Mouse (Mus musculus) heart, embryonic 14.5 days (tissue): ENCODE results near the gene Mthfd1l. TPM values are rescaled to one million over a fixed set of nuclear protein-coding genes. Genes with fewer than 3 reads are reported as not detected.

Experiments
- ATAC-seq: fragments of 200-750 bp; cut with Nextera tagmentation; 2 replicates; pipeline ENCODE4 v1.8.0; 2017; ENCODE audit warnings: low read depth, moderate TSS enrichment; ENCODE audit not compliant: insufficient number of reproducible peaks, insufficient read depth, low FRiP score
- H3K27ac ChIP-seq, 2 experiments: fragments of 200-500 bp in 1 of 2; fragments of 300-500 bp in 1 of 2; sonication (generic) in 1 of 2; replicated peaks in 1 of 2; 2 replicates each; pipeline ENCODE4 v1.5.1; 2012 to 2014; ENCODE audit warnings: low read depth in 2 of 2, low read length in 2 of 2, control low read depth in 1 of 2, mild to moderate bottlenecking in 1 of 2, mixed read lengths in 1 of 2; ENCODE audit not compliant: control insufficient read depth in 1 of 2, insufficient read depth in 1 of 2
- H3K27me3 ChIP-seq: fragments of 300-500 bp; sonication (generic); 2 replicates; pipeline ENCODE4 v1.6.1; 2014; ENCODE audit warnings: mild to moderate bottlenecking, low read length, control low read depth; ENCODE audit not compliant: control insufficient read depth, insufficient read depth
- H3K36me3 ChIP-seq: fragments of 300-500 bp; sonication (generic); 2 replicates; pipeline ENCODE4 v1.6.1; 2014; ENCODE audit warnings: mild to moderate bottlenecking, control low read depth, low read length, mixed read lengths; ENCODE audit not compliant: control insufficient read depth, insufficient read depth
- H3K4me1 ChIP-seq, 2 experiments: fragments of 200-500 bp in 1 of 2; fragments of 300-500 bp in 1 of 2; sonication (generic) in 1 of 2; 2 replicates each; pipeline ENCODE4 v1.6.1; 2012 to 2014; ENCODE audit warnings: low read length in 2 of 2, control low read depth in 1 of 2, mixed read lengths in 1 of 2; ENCODE audit not compliant: control insufficient read depth in 2 of 2, insufficient read depth in 2 of 2
- H3K4me2 ChIP-seq: fragments of 300-500 bp; sonication (generic); 2 replicates; pipeline ENCODE4 v1.6.1; 2014; ENCODE audit warnings: mild to moderate bottlenecking, low read length
- H3K4me3 ChIP-seq, 2 experiments: fragments of 200-500 bp in 1 of 2; fragments of 300-500 bp in 1 of 2; sonication (generic) in 1 of 2; 2 replicates each; pipeline ENCODE4 v1.5.1; 2012 to 2014; ENCODE audit warnings: low read length in 2 of 2, mild to moderate bottlenecking in 2 of 2, control low read depth in 1 of 2, low read depth in 1 of 2, moderate library complexity in 1 of 2; ENCODE audit not compliant: control insufficient read depth in 1 of 2, insufficient read depth in 1 of 2
- H3K9ac ChIP-seq: fragments of 300-500 bp; sonication (generic); 2 replicates; pipeline ENCODE4 v1.6.1; 2014; ENCODE audit warnings: mild to moderate bottlenecking, low read length
- H3K9me3 ChIP-seq: fragments of 300-500 bp; sonication (generic); 2 replicates; pipeline ENCODE4 v1.6.1; 2016; ENCODE audit warnings: low read length, control low read depth; ENCODE audit not compliant: control insufficient read depth
- WGBS: fragments of 180-500 bp; shearing (Covaris S2); extraction: QIAGEN DNeasy Blood & Tissue Kit; methylation state at CpG from one replicate; pipeline ENCODE4 v1.1.7; 2014; 5-methylcytosine and 5-hydroxymethylcytosine counted together
- polyA plus RNA-seq: library from polyadenylated mRNA; unstranded; fragments of >200 nt; fragmentation: Nextera tagmentation; extraction: Ambion mirVana; gene quantifications from 2 replicates; pipeline ENCODE4 v1.2.1, GENCODE M21; 2014

Gene Mthfd1l
- polyA plus RNA-seq, 1 experiment from 2014 or later: 8.8 TPM

DNA sequence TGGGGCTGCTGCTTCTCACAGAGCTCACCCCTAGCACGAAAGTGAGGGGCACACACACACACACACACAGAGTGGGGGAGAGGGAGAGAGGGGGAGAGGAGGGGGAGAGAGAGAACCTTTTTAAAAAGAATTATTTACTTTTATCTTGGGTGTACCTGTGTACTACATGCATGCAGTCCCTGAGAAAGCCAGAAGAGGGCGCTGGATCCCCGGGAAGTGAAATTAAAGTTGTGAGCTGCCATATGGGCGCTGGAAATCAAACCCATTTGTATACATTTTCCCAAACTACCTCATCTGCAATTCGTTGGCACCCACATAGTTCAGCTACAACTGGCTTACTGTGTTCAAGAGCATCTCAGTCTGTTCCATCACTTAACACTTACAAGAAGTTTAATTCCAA lies 14.3 kb upstream of the Mthfd1l start:
- Histone ChIP-seq H3K36me3 (peaks cover 32% of the 10 kb centered on the region), H3K27me3 (no peaks in the 10 kb centered on the region), H3K27ac (no peak overlapping the region), H3K4me1 (peaks cover 2 to 8% of the 10 kb centered on the region in 2 experiments; a peak in 3 of 4 replicates), H3K9me3 (no peaks in the 10 kb centered on the region), H3K9ac (no peak overlapping the region), H3K4me2 (no peak overlapping the region), H3K4me3 (no peak overlapping the region)
- WGBS: 66% methylated on average over 5 of the region's 5 CpGs
- no peak for ATAC-seq

DNA sequence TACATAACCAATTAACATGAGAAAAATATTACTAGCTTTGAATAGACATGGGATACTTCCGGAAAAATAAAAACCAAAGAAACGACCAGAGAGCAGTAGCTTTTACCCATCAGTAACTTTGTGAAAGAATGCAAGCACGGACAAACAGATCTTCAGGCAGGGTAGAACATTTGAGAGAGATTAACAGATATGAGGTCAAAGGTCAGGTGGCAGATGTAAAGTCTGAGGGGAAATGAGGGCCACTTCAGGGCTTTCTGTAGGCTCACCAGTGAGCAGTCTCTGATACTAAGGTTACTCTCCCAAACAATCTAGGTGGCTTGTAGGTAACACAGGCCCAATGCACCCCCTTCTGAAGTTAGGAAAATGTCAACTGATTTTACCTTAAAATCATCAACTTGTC lies 3.9 kb upstream of the Mthfd1l start:
- no peaks in the 10 kb centered on the region for H3K9me3 ChIP-seq
- H3K9ac ChIP-seq: no peak overlapping the region
- no peak overlapping the region for H3K4me2 ChIP-seq
- no peak for ATAC-seq
- no peak overlapping the region for H3K27ac ChIP-seq
- no peak overlapping the region for H3K4me3 ChIP-seq
- peaks cover 0 to 6% of the 10 kb centered on the region in 2 experiments; a peak in 2 of 4 replicates for H3K4me1 ChIP-seq
- WGBS: 78% methylated on average over 3 of the region's 3 CpGs
- peaks cover 20% of the 10 kb centered on the region; the same call in 1 of the 2 replicates for H3K36me3 ChIP-seq
- no peaks in the 10 kb centered on the region for H3K27me3 ChIP-seq

DNA sequence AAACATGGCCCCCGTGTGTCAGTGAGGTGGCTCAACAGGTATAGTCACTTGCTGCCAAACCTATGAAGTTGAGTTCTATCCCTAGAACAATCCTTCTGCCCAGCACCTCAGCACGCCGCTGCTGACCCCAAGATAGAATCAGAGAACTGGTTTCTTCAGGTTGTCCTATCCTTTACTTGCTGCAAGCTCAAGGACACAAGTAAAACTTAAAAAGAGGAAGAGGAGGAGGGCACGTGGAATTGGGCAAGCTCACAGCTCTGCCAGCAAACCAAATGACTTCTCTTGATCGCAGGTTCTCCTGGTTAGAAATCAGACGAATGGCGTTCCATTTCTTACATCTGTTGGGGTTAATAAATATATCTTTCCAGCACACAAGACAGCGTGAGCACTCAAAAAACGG lies 681 bp upstream of the Mthfd1l start:
- Histone ChIP-seq H3K27ac (peak overlapping the region in 1 of 2 experiments; percentile 95; a peak in 1 of 4 replicates), H3K9ac (peak overlapping the region; percentile 89), H3K27me3 (no peaks in the 10 kb centered on the region), H3K4me1 (peaks cover 2 to 25% of the 10 kb centered on the region in 2 experiments; a peak in 3 of 4 replicates), H3K4me2 (peak overlapping the region; percentile 95), H3K36me3 (no peaks in the 10 kb centered on the region), H3K9me3 (no peaks in the 10 kb centered on the region), H3K4me3 (peak overlapping the region in 1 of 2 experiments; percentile 80; a peak in 1 of 4 replicates)
- 88% methylated on average over 9 of the region's 9 CpGs for WGBS
- no peak for ATAC-seq

- Histone ChIP-seq H3K9me3 (no peaks in the 10 kb centered on the region), H3K4me1 (peaks cover 2 to 25% of the 10 kb centered on the region in 2 experiments; a peak in 3 of 4 replicates), H3K4me3 (peak overlapping the region; percentile 78 to 80), H3K27me3 (no peaks in the 10 kb centered on the region), H3K9ac (peak overlapping the region; percentile 89), H3K4me2 (peak overlapping the region; percentile 95), H3K36me3 (no peaks in the 10 kb centered on the region), H3K27ac (peak overlapping the region; percentile 94 to 95)
- under 1% methylated on average over 39 of the region's 39 CpGs for WGBS
- peak; percentile 91 for ATAC-seq
Observed at GRCm38 (mm10) chr10:3973589-3974070, 712 bp downstream of the Mthfd1l start.

DNA sequence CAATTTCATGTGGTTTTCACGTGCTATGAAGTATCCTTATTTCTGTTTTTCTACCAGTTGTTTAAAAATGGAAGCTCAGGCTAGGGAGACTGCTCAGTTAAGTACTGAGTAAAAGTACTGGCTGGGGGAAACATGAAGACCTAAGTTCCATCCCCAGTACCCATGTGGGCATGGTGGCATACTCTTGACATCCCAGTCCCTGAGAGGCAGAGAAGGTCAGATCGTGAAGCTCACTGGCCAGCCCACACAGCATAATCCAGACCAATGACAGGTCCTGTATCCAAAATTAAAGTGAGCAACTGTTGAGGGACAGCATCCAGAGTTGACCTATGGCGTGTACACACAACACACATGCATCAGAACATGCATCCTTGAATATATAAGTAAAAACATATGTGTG lies 1.5 kb downstream of the Mthfd1l start:
- H3K4me3 ChIP-seq: peak overlapping the region in 1 of 2 experiments; percentile 80; a peak in 2 of 4 replicates
- 72% methylated on average over 3 of the region's 3 CpGs for WGBS
- peak overlapping the region; percentile 95 for H3K4me2 ChIP-seq
- H3K27me3 ChIP-seq: no peaks in the 10 kb centered on the region
- H3K27ac ChIP-seq: 0 out of 4 replicates have a peak overlapping the region, but pooled peaks of 1 of the 2 experiments have one; percentile 41
- peaks cover 2 to 25% of the 10 kb centered on the region in 2 experiments; a peak in 3 of 4 replicates for H3K4me1 ChIP-seq
- peak overlapping the region; percentile 89; the same call in 1 of the 2 replicates for H3K9ac ChIP-seq
- H3K36me3 ChIP-seq: peaks cover 6% of the 10 kb centered on the region
- no peak for ATAC-seq
- no peaks in the 10 kb centered on the region for H3K9me3 ChIP-seq

DNA sequence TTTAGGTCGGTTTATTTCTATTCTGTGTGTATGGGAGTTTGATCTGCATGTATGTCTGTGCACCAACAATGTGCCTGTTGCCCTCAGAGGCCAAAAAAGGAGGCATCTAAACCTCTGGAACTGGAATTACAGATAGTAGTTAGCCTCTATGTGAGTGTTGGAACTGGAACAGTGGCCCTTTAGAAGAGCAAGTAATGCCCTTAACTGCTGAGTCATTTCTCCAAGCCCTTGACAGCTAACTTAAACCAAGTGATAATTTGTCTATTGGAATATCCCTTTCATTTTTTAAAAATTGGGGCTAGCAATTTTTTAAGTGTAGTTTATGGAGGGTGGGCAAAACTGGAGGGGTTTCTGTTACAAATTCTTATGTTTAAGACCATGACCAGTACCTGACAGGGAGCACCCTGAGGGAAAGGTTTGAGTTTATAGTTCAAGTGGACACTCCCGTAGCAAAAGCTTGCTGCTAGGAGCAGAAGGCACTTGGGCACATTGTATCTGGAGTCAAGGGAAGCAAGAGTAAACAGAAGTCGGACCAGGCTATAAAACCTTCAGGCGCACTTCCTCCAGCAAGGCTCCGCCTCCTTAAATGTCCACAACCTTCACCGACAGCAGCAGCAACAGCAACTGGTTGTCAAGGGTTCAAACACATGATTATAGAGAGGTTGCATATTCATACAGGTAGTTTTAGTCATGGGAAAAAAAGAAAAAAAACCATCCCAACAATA lies 3.1 kb downstream of the Mthfd1l start:
- H3K27ac ChIP-seq: no peak overlapping the region
- H3K9ac ChIP-seq: no peak overlapping the region
- 75% methylated on average over 6 of the region's 6 CpGs for WGBS
- peaks cover 2 to 25% of the 10 kb centered on the region in 2 experiments; a peak in 3 of 4 replicates for H3K4me1 ChIP-seq
- H3K4me3 ChIP-seq: no peak overlapping the region
- H3K36me3 ChIP-seq: peaks cover 22% of the 10 kb centered on the region
- H3K9me3 ChIP-seq: no peaks in the 10 kb centered on the region
- no peak overlapping the region for H3K4me2 ChIP-seq
- ATAC-seq: no peak
- H3K27me3 ChIP-seq: no peaks in the 10 kb centered on the region

GRCm38 (mm10) chr10:3976623-3977010 lies 3.7 kb downstream of the Mthfd1l start:
- no peak overlapping the region for H3K9ac ChIP-seq
- ATAC-seq: no peak
- H3K4me1 ChIP-seq: peaks cover 2 to 25% of the 10 kb centered on the region in 2 experiments; a peak in 3 of 4 replicates
- H3K9me3 ChIP-seq: no peaks in the 10 kb centered on the region
- no peak overlapping the region for H3K4me3 ChIP-seq
- no peak overlapping the region for H3K4me2 ChIP-seq
- peaks cover 24% of the 10 kb centered on the region for H3K36me3 ChIP-seq
- H3K27ac ChIP-seq: no peak overlapping the region
- H3K27me3 ChIP-seq: no peaks in the 10 kb centered on the region
- 87% methylated on average over 4 of the region's 4 CpGs for WGBS
